Mouse (Mus musculus): Measurements from ENCODE around the gene Lin28a. TPM values are rescaled to one million over a fixed set of nuclear protein-coding genes. Genes with fewer than 3 reads are reported as not detected.

Lin28a gene
- polyA plus RNA-seq, 1 experiment, result not detected

GRCm38 (mm10) chr4:134025802-134026201 is 7.2 kb upstream of the Lin28a start:
- Histone ChIP-seq H3K9me3 (ENCODE audit: control insufficient read depth, low read length) (peaks cover 3% of the 10 kb centered on the region), H3K27me3 (ENCODE audit: control insufficient read depth) (no peaks in the 10 kb centered on the region), H3K4me1 (ENCODE audit: control insufficient read depth) (no peaks in the 10 kb centered on the region), H3K4me3 (replicated peaks) (no peak overlapping the region), H3K36me3 (ENCODE audit: control insufficient read depth) (no peaks in the 10 kb centered on the region)
- TF ChIP-seq GATA1 (IDR thresholded peaks at IDR 0.05; ENCODE audit: low read length), result no peak
- no peak for TF ChIP-seq TAL1 (IDR thresholded peaks at IDR 0.05; ENCODE audit: low read length)

- H3K27me3 ChIP-seq (ENCODE audit: control insufficient read depth), result peaks cover 49% of the 10 kb centered on the region
- no peaks in the 10 kb centered on the region; the same call in 1 of the 2 replicates for H3K9me3 ChIP-seq (ENCODE audit: control insufficient read depth, low read length)
- H3K4me3 ChIP-seq (replicated peaks), result no peak overlapping the region
- TF ChIP-seq TAL1 (IDR thresholded peaks at IDR 0.05; ENCODE audit: low read length) (no peak), GATA1 (IDR thresholded peaks at IDR 0.05; ENCODE audit: low read length) (no peak)
- no peaks in the 10 kb centered on the region for H3K36me3 ChIP-seq (ENCODE audit: control insufficient read depth)
- no peaks in the 10 kb centered on the region for H3K4me1 ChIP-seq (ENCODE audit: control insufficient read depth)
These were observed 2.0 kb upstream of the Lin28a start for GRCm38 (mm10) chr4:134020621-134021020.

DNA sequence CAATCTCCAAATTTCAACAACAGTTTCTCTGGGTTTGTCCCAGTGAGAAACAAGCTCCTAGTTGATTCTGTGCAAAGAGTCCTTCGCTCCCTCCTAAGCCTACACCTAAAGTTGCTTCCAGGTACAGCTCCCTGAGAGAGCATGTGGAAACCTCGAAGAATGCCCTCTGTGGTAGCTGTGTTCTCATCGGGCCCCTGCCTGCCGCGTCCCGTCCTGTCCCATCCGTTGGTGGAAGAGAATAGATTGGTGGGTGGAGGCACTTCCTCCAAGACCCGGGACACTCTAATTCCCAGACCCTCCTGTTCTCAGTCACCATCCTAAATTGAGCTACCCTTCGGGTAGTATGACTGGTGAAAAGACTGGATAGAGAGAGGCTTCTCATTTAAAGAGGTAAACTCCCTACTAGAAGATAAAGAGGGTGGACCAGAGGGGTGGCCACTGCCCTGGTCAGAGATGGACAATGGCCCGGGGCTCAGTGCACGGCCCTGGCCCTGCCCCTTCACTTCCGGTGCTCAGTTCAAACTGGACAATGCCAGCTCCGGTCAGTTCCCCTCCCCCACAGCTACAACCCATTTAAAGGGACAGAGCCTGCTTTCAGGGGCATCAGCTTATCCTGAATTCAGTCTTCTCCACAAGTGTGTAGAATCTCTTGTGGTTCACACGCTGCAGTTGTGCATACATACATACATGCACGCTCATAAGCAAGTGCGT is 1.2 kb upstream of the Lin28a start:
- Histone ChIP-seq H3K36me3 (ENCODE audit: control insufficient read depth) (no peaks in the 10 kb centered on the region), H3K4me3 (replicated peaks) (no peak overlapping the region), H3K27me3 (ENCODE audit: control insufficient read depth) (peaks cover 57% of the 10 kb centered on the region), H3K4me1 (ENCODE audit: control insufficient read depth) (no peaks in the 10 kb centered on the region), H3K9me3 (ENCODE audit: control insufficient read depth, low read length) (no peaks in the 10 kb centered on the region; the same call in 1 of the 2 replicates)
- TF ChIP-seq GATA1 (IDR thresholded peaks at IDR 0.05; ENCODE audit: low read length), result no peak
- TF ChIP-seq TAL1 (IDR thresholded peaks at IDR 0.05; ENCODE audit: low read length), result no peak

GRCm38 (mm10) chr4:134019210-134019609 is 569 bp upstream of the Lin28a start:
- Histone ChIP-seq H3K9me3 (ENCODE audit: control insufficient read depth, low read length) (no peaks in the 10 kb centered on the region; the same call in 1 of the 2 replicates), H3K27me3 (ENCODE audit: control insufficient read depth) (peaks cover 59% of the 10 kb centered on the region), H3K4me3 (replicated peaks) (no peak overlapping the region), H3K4me1 (ENCODE audit: control insufficient read depth) (no peaks in the 10 kb centered on the region), H3K36me3 (ENCODE audit: control insufficient read depth) (no peaks in the 10 kb centered on the region)
- no peak for TF ChIP-seq GATA1 (IDR thresholded peaks at IDR 0.05; ENCODE audit: low read length)
- TF ChIP-seq TAL1 (IDR thresholded peaks at IDR 0.05; ENCODE audit: low read length), result no peak

- Histone ChIP-seq H3K27me3 (ENCODE audit: control insufficient read depth) (peaks cover 62% of the 10 kb centered on the region), H3K4me3 (replicated peaks) (no peak overlapping the region), H3K4me1 (ENCODE audit: control insufficient read depth) (no peaks in the 10 kb centered on the region), H3K9me3 (ENCODE audit: control insufficient read depth, low read length) (no peaks in the 10 kb centered on the region; the same call in 1 of the 2 replicates), H3K36me3 (ENCODE audit: control insufficient read depth) (no peaks in the 10 kb centered on the region)
- TF ChIP-seq TAL1 (IDR thresholded peaks at IDR 0.05; ENCODE audit: low read length) (no peak), GATA1 (IDR thresholded peaks at IDR 0.05; ENCODE audit: low read length) (no peak)
These were observed 433 bp downstream of the Lin28a start for GRCm38 (mm10) chr4:134018038-134018778.

DNA sequence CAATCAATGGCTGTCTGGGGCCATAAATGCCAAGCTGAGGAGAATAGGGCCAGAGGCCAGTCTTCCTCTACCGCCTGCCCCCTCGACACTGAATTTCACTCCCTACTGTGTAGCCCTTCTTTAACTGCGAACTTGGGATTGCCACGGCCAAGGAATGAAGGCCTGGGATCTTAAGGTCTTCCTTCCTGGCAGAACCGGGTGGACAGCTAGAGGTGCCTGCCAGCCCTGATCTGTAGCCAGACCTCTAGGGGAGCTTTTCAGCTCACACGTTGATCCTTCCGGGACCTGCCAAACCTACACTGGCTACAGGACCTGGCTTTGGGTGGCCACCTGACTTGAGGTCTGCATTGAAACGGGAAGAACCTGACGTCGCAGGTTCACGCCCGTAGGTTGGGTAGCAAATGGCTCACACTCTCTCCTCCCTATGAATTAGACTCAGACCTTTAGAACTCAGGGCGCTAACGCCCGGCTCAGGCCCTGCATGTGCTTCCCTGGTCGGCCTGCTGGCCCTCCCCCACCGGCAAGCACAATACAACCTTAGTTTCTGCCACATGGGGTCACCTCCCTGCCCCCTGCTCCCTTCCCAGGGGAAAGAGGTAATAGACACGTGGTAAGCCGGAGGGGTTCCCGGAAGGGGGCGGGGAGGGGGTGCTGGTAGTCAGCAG is 1.3 kb downstream of the Lin28a start:
- no peaks in the 10 kb centered on the region for H3K36me3 ChIP-seq (ENCODE audit: control insufficient read depth)
- no peak for TF ChIP-seq TAL1 (IDR thresholded peaks at IDR 0.05; ENCODE audit: low read length)
- no peak for TF ChIP-seq GATA1 (IDR thresholded peaks at IDR 0.05; ENCODE audit: low read length)
- no peaks in the 10 kb centered on the region for H3K4me1 ChIP-seq (ENCODE audit: control insufficient read depth)
- no peaks in the 10 kb centered on the region; the same call in 1 of the 2 replicates for H3K9me3 ChIP-seq (ENCODE audit: control insufficient read depth, low read length)
- peaks cover 70% of the 10 kb centered on the region for H3K27me3 ChIP-seq (ENCODE audit: control insufficient read depth)
- no peak overlapping the region for H3K4me3 ChIP-seq (replicated peaks)

DNA sequence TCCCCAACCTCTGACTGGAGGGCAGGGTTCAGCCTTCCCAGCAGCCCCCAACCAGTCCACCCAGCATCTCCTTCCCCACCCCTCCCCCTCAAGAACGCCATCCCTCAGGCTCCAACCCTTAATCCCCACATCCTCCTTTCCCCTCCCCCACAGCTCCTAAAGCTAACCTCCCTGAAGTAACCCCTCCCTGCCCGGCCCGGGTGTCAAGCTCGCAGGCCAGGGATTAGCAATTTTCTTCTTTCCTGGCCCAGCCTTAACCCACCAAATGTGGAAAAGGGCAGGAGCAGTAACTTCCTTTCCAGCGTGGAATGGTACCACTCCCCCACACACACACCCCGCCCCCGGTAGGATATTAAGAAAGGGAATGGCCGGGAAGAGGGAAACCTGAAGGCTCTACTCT is 1.9 kb downstream of the Lin28a start:
- H3K9me3 ChIP-seq (ENCODE audit: control insufficient read depth, low read length), result no peaks in the 10 kb centered on the region; the same call in 1 of the 2 replicates
- peaks cover 76% of the 10 kb centered on the region for H3K27me3 ChIP-seq (ENCODE audit: control insufficient read depth)
- TF ChIP-seq TAL1 (IDR thresholded peaks at IDR 0.05; ENCODE audit: low read length), result no peak
- no peak for TF ChIP-seq GATA1 (IDR thresholded peaks at IDR 0.05; ENCODE audit: low read length)
- H3K36me3 ChIP-seq (ENCODE audit: control insufficient read depth), result no peaks in the 10 kb centered on the region
- no peaks in the 10 kb centered on the region for H3K4me1 ChIP-seq (ENCODE audit: control insufficient read depth)
- H3K4me3 ChIP-seq (replicated peaks), result no peak overlapping the region

DNA sequence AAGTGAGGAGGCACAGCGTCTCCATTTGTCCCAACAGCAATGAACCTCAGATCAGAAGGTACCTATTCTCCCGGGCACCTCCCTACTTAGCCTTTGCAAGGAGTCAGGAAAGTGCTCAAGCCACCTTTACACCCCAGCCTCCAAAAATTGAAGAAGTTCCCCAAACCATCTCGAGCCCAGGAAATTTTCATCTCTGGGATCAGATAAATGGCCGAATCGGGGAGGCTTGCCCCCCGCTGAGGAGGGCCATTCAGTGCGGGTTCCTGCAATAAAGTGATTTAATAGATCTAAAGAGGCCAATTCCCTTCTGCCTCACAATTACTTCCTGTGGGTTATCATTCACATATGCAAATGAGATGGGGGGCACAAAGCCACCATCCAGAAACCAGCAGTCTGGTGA is 2.4 kb downstream of the Lin28a start:
- Histone ChIP-seq H3K4me3 (replicated peaks) (no peak overlapping the region), H3K27me3 (ENCODE audit: control insufficient read depth) (peaks cover 81% of the 10 kb centered on the region), H3K9me3 (ENCODE audit: control insufficient read depth, low read length) (no peaks in the 10 kb centered on the region; the same call in 1 of the 2 replicates), H3K4me1 (ENCODE audit: control insufficient read depth) (no peaks in the 10 kb centered on the region), H3K36me3 (ENCODE audit: control insufficient read depth) (no peaks in the 10 kb centered on the region)
- TF ChIP-seq TAL1 (IDR thresholded peaks at IDR 0.05; ENCODE audit: low read length), result no peak
- TF ChIP-seq GATA1 (IDR thresholded peaks at IDR 0.05; ENCODE audit: low read length), result no peak

All from erythroblast, embryonic 14.5 days (primary cell).